Mouse (Mus musculus): ENCODE measurements at regions not wholly inside any gene's neighbourhood (a gene's known extent, or its start where the extent isn't known, plus 50 kb on each side); places are given as distances from the start of the nearest gene placed in this dataset.

DNA sequence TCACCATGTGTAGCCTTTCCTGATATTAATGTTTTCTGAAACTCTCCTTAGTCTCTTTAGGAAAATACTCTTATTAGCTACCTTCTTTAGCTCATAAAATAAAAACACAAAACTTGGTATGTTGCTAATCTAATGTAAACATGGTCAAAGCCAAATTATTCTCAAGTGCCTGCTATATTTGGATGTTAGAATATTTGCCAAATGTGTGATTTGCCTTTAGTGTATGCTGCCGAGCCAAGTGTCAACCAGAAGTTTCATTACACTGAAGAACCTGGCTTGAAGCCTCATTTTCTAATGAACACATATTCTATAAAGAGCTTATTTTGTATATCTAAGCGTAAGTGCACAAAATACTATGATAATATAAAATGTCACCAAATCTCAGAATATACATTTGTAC lies 423.8 kb upstream of the Adamts5 start:
- TF ChIP-seq CTCF (conservative IDR thresholded peaks at IDR 0.05; ENCODE audit: insufficient read depth, insufficient read length, low read depth, low read length) (no peak), POLR2A (IDR thresholded peaks at IDR 0.05; ENCODE audit: low read depth, low read length) (no peak)

Measured in kidney, adult 2 months (tissue).